Mouse (Mus musculus) MEL (cell line): Measurements from ENCODE around the gene Grb7. TPM values are rescaled to one million over a fixed set of nuclear protein-coding genes. Genes with fewer than 3 reads are reported as not detected.

Source experiments
- DNase-seq: peaks from one replicate; pipeline ENCODE4 v3.0.0; 2011; ENCODE audit warnings: low read depth, low spot score
- H3K27ac ChIP-seq: 2 replicates; pipeline ENCODE4 v1.5.1; 2012; ENCODE audit warnings: low read depth, mild to moderate bottlenecking, control low read depth, low read length, moderate library complexity; ENCODE audit not compliant: control insufficient read depth
- H3K27me3 ChIP-seq, 2 experiments: fragments of 150-350 bp in 1 of 2; sonication (generic) in 1 of 2; 2 replicates each; pipeline ENCODE4 v1.6.1; 2012; ENCODE audit warnings: low read length in 2 of 2, mild to moderate bottlenecking in 2 of 2, improper control_type of control experiment in 1 of 2, moderate library complexity in 1 of 2; ENCODE audit not compliant: insufficient read depth in 2 of 2, control insufficient read depth in 1 of 2
- H3K36me3 ChIP-seq, 2 experiments: 2 replicates each; pipeline ENCODE4 v1.6.1; 2012 to 2014; ENCODE audit warnings: low read length in 2 of 2, improper control_type of control experiment in 1 of 2, inconsistent platforms in 1 of 2, mild to moderate bottlenecking in 1 of 2; ENCODE audit not compliant: insufficient read depth in 2 of 2, control insufficient read depth in 1 of 2
- H3K4me1 ChIP-seq, 2 experiments: fragments of 150-350 bp in 1 of 2; sonication (generic) in 1 of 2; 2 replicates each; pipeline ENCODE4 v1.6.1; 2012; ENCODE audit warnings: low read length in 2 of 2, improper control_type of control experiment in 1 of 2, mild to moderate bottlenecking in 1 of 2; ENCODE audit not compliant: insufficient read depth in 2 of 2, control insufficient read depth in 1 of 2
- H3K4me3 ChIP-seq, 2 experiments: fragments of 150-350 bp in 1 of 2; sonication (generic) in 1 of 2; 2 replicates each; pipeline ENCODE4 v1.5.1; 2012; ENCODE audit warnings: low read depth in 2 of 2, low read length in 2 of 2, mild to moderate bottlenecking in 2 of 2, moderate library complexity in 2 of 2, control low read depth in 1 of 2, improper control_type of control experiment in 1 of 2; ENCODE audit not compliant: control insufficient read depth in 1 of 2, insufficient read depth in 1 of 2
- H3K79me2 ChIP-seq: 2 replicates; pipeline ENCODE4 v1.6.1; 2012; ENCODE audit warnings: mild to moderate bottlenecking, low read length, moderate library complexity; ENCODE audit not compliant: control insufficient read depth, poor library complexity, insufficient read depth
- H3K9ac ChIP-seq: 2 replicates; pipeline ENCODE4 v1.6.1; 2012; ENCODE audit warnings: low read depth, mild to moderate bottlenecking, control low read depth, low read length, moderate library complexity; ENCODE audit not compliant: control insufficient read depth, poor library complexity, severe bottlenecking
- H3K9me3 ChIP-seq: fragments of 150-350 bp; sonication (generic); replicated peaks from 2 replicates; pipeline ENCODE4 v1.6.1; 2012; ENCODE audit warnings: mild to moderate bottlenecking, low read length, improper control_type of control experiment, moderate library complexity; ENCODE audit not compliant: insufficient read depth
- BHLHE40 ChIP-seq: IDR thresholded peaks from 2 replicates; pipeline ENCODE4 v1.6.1; 2012; ENCODE audit warnings: low read depth, mild to moderate bottlenecking, inconsistent platforms, low read length, improper control_type of control experiment, borderline replicate concordance
- CHD1 ChIP-seq: IDR thresholded peaks from 2 replicates; pipeline ENCODE4 v1.6.1; 2012; ENCODE audit warnings: low read depth, mild to moderate bottlenecking, inconsistent platforms, low read length, improper control_type of control experiment
- CTCF ChIP-seq, 3 experiments: IDR thresholded peaks in 2 of 3; conservative IDR thresholded peaks in 1 of 3; 2 replicates each; pipeline ENCODE4 v1.5.1; 2011 to 2012; ENCODE audit warnings: low read length in 3 of 3, low read depth in 2 of 3, mild to moderate bottlenecking in 2 of 3, improper control_type of control experiment in 1 of 3, inconsistent platforms in 1 of 3, mixed read lengths in 1 of 3, moderate library complexity in 1 of 3; ENCODE audit not compliant: control insufficient read depth in 1 of 3, insufficient read depth in 1 of 3, poor library complexity in 1 of 3, severe bottlenecking in 1 of 3
- E2F4 ChIP-seq: IDR thresholded peaks from 2 replicates; pipeline ENCODE4 v1.6.1; 2011; ENCODE audit warnings: low read depth, low read length, improper control_type of control experiment, borderline replicate concordance
- ELF1 ChIP-seq: IDR thresholded peaks from 2 replicates; pipeline ENCODE4 v1.6.1; 2014; ENCODE audit warnings: low read depth, mild to moderate bottlenecking, inconsistent platforms, low read length, improper control_type of control experiment, moderate library complexity
- GABPA ChIP-seq: IDR thresholded peaks from 2 replicates; pipeline ENCODE4 v1.6.1; 2012; ENCODE audit warnings: low read depth, mild to moderate bottlenecking, inconsistent platforms, low read length, improper control_type of control experiment, moderate library complexity
- HCFC1 ChIP-seq: IDR thresholded peaks from 2 replicates; pipeline ENCODE4 v1.6.1; 2012; ENCODE audit warnings: low read depth, mild to moderate bottlenecking, inconsistent platforms, low read length, improper control_type of control experiment, moderate library complexity
- MAFK ChIP-seq: IDR thresholded peaks from 2 replicates; pipeline ENCODE4 v1.6.1; 2011; ENCODE audit warnings: low read depth, mild to moderate bottlenecking, low read length, improper control_type of control experiment, borderline replicate concordance
- MEF2A ChIP-seq: IDR thresholded peaks from 2 replicates; pipeline ENCODE4 v1.6.1; 2014; ENCODE audit warnings: low read depth, mild to moderate bottlenecking, inconsistent platforms, low read length, improper control_type of control experiment; ENCODE audit not compliant: poor library complexity, insufficient replicate concordance, severe bottlenecking; ENCODE audit errors: extremely low read depth
- MYB ChIP-seq: IDR thresholded peaks from 2 replicates; pipeline ENCODE4 v1.6.1; 2011; ENCODE audit warnings: mild to moderate bottlenecking, low read depth, low read length, improper control_type of control experiment
- MYC ChIP-seq: IDR thresholded peaks from 2 replicates; pipeline ENCODE4 v1.6.1; 2011; ENCODE audit warnings: low read depth, mild to moderate bottlenecking, low read length, improper control_type of control experiment, moderate library complexity
- NRF1 ChIP-seq: IDR thresholded peaks from 2 replicates; pipeline ENCODE4 v1.6.1; 2014; ENCODE audit warnings: low read depth, mild to moderate bottlenecking, inconsistent platforms, low read length, improper control_type of control experiment, moderate library complexity; ENCODE audit not compliant: poor library complexity, insufficient read depth, severe bottlenecking
- POLR2AphosphoS2 ChIP-seq: IDR thresholded peaks from 2 replicates; pipeline ENCODE4 v1.6.1; 2011; ENCODE audit warnings: low read length, improper control_type of control experiment
- RAD21 ChIP-seq: IDR thresholded peaks from 2 replicates; pipeline ENCODE4 v1.6.1; 2011; ENCODE audit warnings: mild to moderate bottlenecking, low read depth, low read length, improper control_type of control experiment
- SIN3A ChIP-seq: IDR thresholded peaks from 2 replicates; pipeline ENCODE4 v1.6.1; 2012; ENCODE audit warnings: low read length, improper control_type of control experiment, inconsistent platforms
- SMC3 ChIP-seq: IDR thresholded peaks from 2 replicates; pipeline ENCODE4 v1.6.1; 2011; ENCODE audit warnings: low read depth, low read length, improper control_type of control experiment
- TAL1 ChIP-seq: IDR thresholded peaks from 2 replicates; pipeline ENCODE4 v1.6.1; 2012; ENCODE audit warnings: mild to moderate bottlenecking, inconsistent platforms, low read length, moderate library complexity, mixed read lengths
- TBP ChIP-seq: IDR thresholded peaks from 2 replicates; pipeline ENCODE4 v1.8.0; 2011; ENCODE audit warnings: low read depth, low read length, improper control_type of control experiment
- USF2 ChIP-seq, 2 experiments: IDR thresholded peaks; 2 replicates each; pipeline ENCODE4 v1.6.1; 2011 to 2012; ENCODE audit warnings: improper control_type of control experiment in 2 of 2, low read length in 2 of 2, borderline replicate concordance in 1 of 2, inconsistent platforms in 1 of 2, low read depth in 1 of 2, mild to moderate bottlenecking in 1 of 2; ENCODE audit not compliant: insufficient read depth in 1 of 2
- ZC3H11A ChIP-seq: IDR thresholded peaks from 2 replicates; pipeline ENCODE4 v1.6.1; 2012; ENCODE audit warnings: low read depth, mild to moderate bottlenecking, inconsistent platforms, low read length, improper control_type of control experiment
- ZKSCAN1 ChIP-seq: IDR thresholded peaks from 2 replicates; pipeline ENCODE4 v1.6.1; 2012; ENCODE audit warnings: low read depth, mild to moderate bottlenecking, inconsistent platforms, low read length, improper control_type of control experiment, moderate library complexity
- polyA plus RNA-seq, 2 experiments: library from polyadenylated mRNA; stranded (reverse) in 1 of 2; unstranded in 1 of 2; fragments of >175 nt in 1 of 2; fragments of >200 nt in 1 of 2; gene quantifications; 2 replicates each; pipeline versions ENCODE4 v1.2.1 to v1.2.4; 2012; ENCODE audit warnings: low replicate concordance in 2 of 2, low read depth in 1 of 2; ENCODE audit not compliant: insufficient read length in 2 of 2, insufficient read depth in 1 of 2, missing spikeins in 1 of 2
- total RNA-seq: library from RNA; depleted of rRNA; stranded (reverse); fragments of 300-350 nt; gene quantifications from 2 replicates; pipeline ENCODE4 v1.2.3, GENCODE M21; 2012

The Grb7 gene
- total and polyA plus RNA-seq, 3 experiments: 0.21 TPM; not detected in 2

DNA sequence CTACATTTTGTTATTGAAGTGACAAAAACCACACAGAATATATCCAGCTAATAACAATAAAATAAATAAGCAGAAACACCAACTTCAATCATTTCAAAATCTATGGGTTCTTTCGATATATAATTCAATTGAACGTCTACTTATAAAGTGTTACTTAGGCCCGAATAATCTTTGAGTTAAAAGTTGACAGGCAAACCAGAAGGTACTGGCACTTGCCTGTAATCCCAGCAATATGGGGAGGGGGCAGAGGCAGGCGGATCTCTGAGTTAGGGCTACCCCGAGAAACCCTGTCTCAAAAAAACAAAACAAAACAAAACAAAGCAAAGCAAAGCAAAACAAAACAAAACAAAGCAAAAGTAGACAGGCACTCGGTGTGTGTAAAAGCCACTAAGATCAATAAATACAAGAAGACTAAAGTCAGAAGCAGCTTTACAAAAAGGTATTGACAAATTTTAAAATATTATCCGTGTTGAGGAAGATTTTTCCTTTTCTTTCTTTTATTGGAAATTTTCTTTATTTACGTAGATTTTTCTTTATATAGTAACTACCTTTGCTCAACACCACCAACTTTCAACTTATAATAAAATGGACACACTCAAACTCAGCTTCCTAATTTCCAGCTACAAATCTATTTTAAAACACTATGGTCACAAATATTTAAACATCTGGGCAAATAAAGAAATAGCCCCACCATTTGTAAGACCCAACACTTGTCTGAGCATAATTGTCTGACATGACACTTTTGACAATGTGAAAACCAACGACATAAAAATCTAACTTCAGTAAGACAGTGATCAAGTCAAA is 29.6 kb downstream of the Grb7 start:
- Histone ChIP-seq H3K27me3 (peaks cover 20 to 24% of the 10 kb centered on the region in 2 experiments), H3K4me3 (no peak overlapping the region), H3K4me1 (no peaks in the 10 kb centered on the region), H3K36me3 (no peaks in the 10 kb centered on the region), H3K79me2 (no peaks in the 10 kb centered on the region), H3K9ac (no peak overlapping the region), H3K9me3 (no peaks in the 10 kb centered on the region), H3K27ac (no peak overlapping the region)
- no peak for DNase-seq
- TF ChIP-seq USF2 (IDR thresholded peaks at IDR 0.05; ENCODE audit: borderline replicate concordance in 1 of 2, insufficient read depth in 1 of 2, low read depth in 1 of 2, low read length in 2 of 2): no peak
- TF ChIP-seq MEF2A: no peak
- no peak for TF ChIP-seq CTCF (IDR thresholded peaks at IDR 0.05 in 2 of 3, conservative IDR thresholded peaks at IDR 0.05 in 1 of 3; ENCODE audit: control insufficient read depth in 1 of 3, insufficient read depth in 1 of 3, low read depth in 2 of 3, low read length in 3 of 3, poor library complexity in 1 of 3, severe bottlenecking in 1 of 3)
- no peak for TF ChIP-seq MYB
- TF ChIP-seq ZC3H11A: no peak
- TF ChIP-seq SIN3A: no peak
- no peak for TF ChIP-seq MYC
- no peak for TF ChIP-seq SMC3
- TF ChIP-seq MAFK: no peak
- no peak for TF ChIP-seq E2F4
- no peak for TF ChIP-seq TBP
- TF ChIP-seq HCFC1: no peak
- TF ChIP-seq RAD21: no peak
- TF ChIP-seq NRF1: no peak
- TF ChIP-seq CHD1: no peak
- no peak for TF ChIP-seq POLR2AphosphoS2
- TF ChIP-seq ELF1: no peak
- no peak for TF ChIP-seq TAL1
- no peak for TF ChIP-seq BHLHE40

GRCm38 (mm10) chr11:98476434-98476807 is 30.2 kb downstream of the Grb7 start:
- H3K27ac ChIP-seq: no peak overlapping the region
- no peak for DNase-seq
- H3K79me2 ChIP-seq: no peaks in the 10 kb centered on the region
- no peaks in the 10 kb centered on the region for H3K4me1 ChIP-seq
- no peak overlapping the region for H3K9ac ChIP-seq
- H3K36me3 ChIP-seq: no peaks in the 10 kb centered on the region
- TF ChIP-seq ZKSCAN1: no peak
- TF ChIP-seq MYB: no peak
- TF ChIP-seq GABPA: no peak
- no peak overlapping the region for H3K4me3 ChIP-seq
- peaks cover 18 to 24% of the 10 kb centered on the region in 2 experiments for H3K27me3 ChIP-seq
- H3K9me3 ChIP-seq: no peaks in the 10 kb centered on the region
